ENCODE assay signal across 11 mouse cellular contexts in the genomic region with DNA sequence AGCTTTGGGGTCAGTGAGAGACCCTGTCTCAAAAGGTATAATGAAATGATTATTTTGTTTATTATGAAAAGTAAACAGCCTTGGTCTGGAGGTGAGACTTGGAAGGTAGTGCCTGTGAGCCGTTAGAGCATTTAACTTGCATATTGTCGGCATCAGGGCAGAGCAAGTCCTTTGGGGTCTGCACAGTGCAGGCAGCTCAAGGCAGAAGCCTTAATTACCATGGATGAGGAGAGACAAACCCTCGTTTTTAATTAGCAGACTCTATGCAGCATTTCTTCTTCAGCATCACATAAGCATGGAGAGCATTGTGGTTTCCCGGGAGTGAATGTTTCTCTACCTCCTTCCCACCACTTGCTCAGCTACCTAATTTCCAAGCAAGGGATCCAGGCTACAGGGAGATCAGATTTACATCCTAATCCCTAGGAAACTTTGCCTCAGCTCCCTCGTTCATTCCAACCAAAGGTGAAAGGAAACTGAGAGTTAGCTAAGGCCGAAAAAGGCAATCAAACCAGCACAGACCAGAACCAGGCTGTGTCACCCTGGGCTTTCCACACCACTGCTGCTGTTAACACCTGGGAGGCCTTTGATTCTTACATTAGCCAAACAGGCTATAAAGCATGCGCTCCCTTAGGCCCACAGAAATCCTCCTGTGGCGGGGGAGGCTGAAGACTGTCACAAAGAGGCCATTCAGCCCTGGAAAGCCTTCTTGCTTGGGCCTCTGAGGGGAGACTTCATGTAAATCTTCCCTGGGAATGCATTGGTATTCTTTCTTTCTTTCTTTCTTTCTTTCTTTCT.
DNase-seq lines count a peak whose midpoint lies in the region; ATAC-seq and TF ChIP-seq lines count a peak whose summit lies in the region.
"Had no signal": no experiment of that assay in that cellular context is flagged by ENCODE, and none has a peak within 500 bp of the region (broad histone marks: within the 10 kb centered on the region; RNA-seq: fewer than 3 reads in every experiment).

No protein-coding gene starts in this region.

- TF ChIP-seq CTCF in intestine, postnatal 0 days (IDR thresholded peaks at IDR 0.05; ENCODE audit: low read depth) = no peak

- no peak overlapping the region for H3K9ac ChIP-seq in embryonic facial prominence, embryonic 14.5 days (ENCODE audit: low read depth, low read length)
- H3K9ac ChIP-seq in neural tube, embryonic 12.5 days = no peak overlapping the region
- H3K9ac ChIP-seq in intestine, postnatal 0 days (ENCODE audit: low read depth, low read length) = no peak overlapping the region
- H3K9ac ChIP-seq: embryonic facial prominence, embryonic 15.5 days had no signal

- peak; percentile 66 for DNase-seq in heart, adult 11 months
- DNase-seq in heart, adult 8-10 months (ENCODE audit: low spot score) = no peak
- peak; percentile 23 for DNase-seq in embryonic facial prominence, embryonic 14.5 days (ENCODE audit: low spot score)
- peak; percentile 13 to 56 for DNase-seq in kidney, postnatal 25 days
- DNase-seq in layer of hippocampus, adult 8-10 months (ENCODE audit: low spot score in 2 of 2) = no peak
- no peak for DNase-seq in left cerebral cortex, adult 9 months (ENCODE audit: low spot score in 2 of 2)
- DNase-seq: heart, adult 2 months had no signal

- WGBS in embryonic facial prominence, embryonic 14.5 days = 29% methylated on average over 8 of the region's 8 CpGs
- 42% methylated on average over 8 of the region's 8 CpGs for WGBS in neural tube, embryonic 12.5 days
- 61% methylated on average over 8 of the region's 8 CpGs for WGBS in intestine, postnatal 0 days

- H3K36me3 ChIP-seq in embryonic facial prominence, embryonic 14.5 days (ENCODE audit: control insufficient read depth, insufficient read depth, low read length) = no peaks in the 10 kb centered on the region
- no peaks in the 10 kb centered on the region for H3K36me3 ChIP-seq in neural tube, embryonic 12.5 days
- no peaks in the 10 kb centered on the region for H3K36me3 ChIP-seq in intestine, postnatal 0 days (ENCODE audit: control insufficient read depth, insufficient read depth)
- H3K36me3 ChIP-seq: embryonic facial prominence, embryonic 15.5 days had no signal

- no peak for ATAC-seq in embryonic facial prominence, embryonic 14.5 days (ENCODE audit: low read depth)
- ATAC-seq in neural tube, embryonic 12.5 days (ENCODE audit: low FRiP score, low read depth) = 0 out of 2 replicates have a peak, but pooled peaks have one; percentile 9
- no peak for ATAC-seq in intestine, postnatal 0 days

- no peaks in the 10 kb centered on the region for H3K9me3 ChIP-seq in embryonic facial prominence, embryonic 14.5 days (ENCODE audit: control insufficient read depth, low read length)
- H3K9me3 ChIP-seq in neural tube, embryonic 12.5 days = no peaks in the 10 kb centered on the region
- H3K9me3 ChIP-seq in intestine, postnatal 0 days (ENCODE audit: control insufficient read depth) = no peaks in the 10 kb centered on the region
- H3K9me3 ChIP-seq: embryonic facial prominence, embryonic 15.5 days had no signal

- H3K4me2 ChIP-seq in embryonic facial prominence, embryonic 14.5 days (ENCODE audit: low read depth, low read length) = no peak overlapping the region
- H3K4me2 ChIP-seq in neural tube, embryonic 12.5 days (replicated peaks) = no peak overlapping the region
- H3K4me2 ChIP-seq in intestine, postnatal 0 days (replicated peaks; ENCODE audit: low read depth) = no peak overlapping the region
- H3K4me2 ChIP-seq: embryonic facial prominence, embryonic 15.5 days; liver, embryonic 11.5 days had no signal

- H3K4me1 ChIP-seq in embryonic facial prominence, embryonic 14.5 days (ENCODE audit: control insufficient read depth, insufficient read depth, low read length) = no peaks in the 10 kb centered on the region
- 0 out of 2 replicates have a peak, but pooled peaks cover 3% of the 10 kb centered on the region for H3K4me1 ChIP-seq in neural tube, embryonic 12.5 days
- H3K4me1 ChIP-seq in intestine, postnatal 0 days (replicated peaks; ENCODE audit: control insufficient read depth, insufficient read depth, low read length) = no peaks in the 10 kb centered on the region
- H3K4me1 ChIP-seq: embryonic facial prominence, embryonic 15.5 days had no signal

- H3K27ac ChIP-seq in embryonic facial prominence, embryonic 14.5 days (replicated peaks; ENCODE audit: low read depth, low read length) = no peak overlapping the region
- no peak overlapping the region for H3K27ac ChIP-seq in neural tube, embryonic 12.5 days
- H3K27ac ChIP-seq in intestine, postnatal 0 days (ENCODE audit: low read depth, low read length) = no peak overlapping the region
- H3K27ac ChIP-seq: embryonic facial prominence, embryonic 15.5 days; heart, adult 2 months had no signal

- no peak overlapping the region for H3K4me3 ChIP-seq in embryonic facial prominence, embryonic 14.5 days (ENCODE audit: low read depth, low read length)
- no peak overlapping the region for H3K4me3 ChIP-seq in neural tube, embryonic 12.5 days
- H3K4me3 ChIP-seq in intestine, postnatal 0 days (ENCODE audit: low read depth, low read length) = no peak overlapping the region
- H3K4me3 ChIP-seq: embryonic facial prominence, embryonic 15.5 days; heart, adult 2 months had no signal

- H3K27me3 ChIP-seq in embryonic facial prominence, embryonic 14.5 days (replicated peaks; ENCODE audit: control insufficient read depth, insufficient read depth, low read length) = no peaks in the 10 kb centered on the region
- H3K27me3 ChIP-seq in neural tube, embryonic 12.5 days (replicated peaks) = no peaks in the 10 kb centered on the region
- no peaks in the 10 kb centered on the region for H3K27me3 ChIP-seq in intestine, postnatal 0 days (replicated peaks; ENCODE audit: control insufficient read depth, insufficient read depth, low read length)
- H3K27me3 ChIP-seq: embryonic facial prominence, embryonic 15.5 days had no signal

Comparison
In these comparisons a context has a peak if more than half of its experiments do, and no peak if none do; other contexts are left out.
1. DNase-seq: peak in heart, adult 11 months (single experiment), embryonic facial prominence, embryonic 14.5 days (single experiment) and kidney, postnatal 25 days (2 of 2); none in heart, adult 8-10 months (single experiment), layer of hippocampus, adult 8-10 months (0 of 2) and left cerebral cortex, adult 9 months (0 of 2).